Mouse (Mus musculus) lung, embryonic 14.5 days (tissue): ENCODE measurements around the gene Pcsk5. TPM values are rescaled to one million over a fixed set of nuclear protein-coding genes. Genes with fewer than 3 reads are reported as not detected.
A peak's percentile ranks its signal among the peaks of the same experiment; 100 is the strongest.

Source experiments
- ATAC-seq: fragments of 200-750 bp; cut with Nextera tagmentation; 2 replicates; pipeline ENCODE4 v1.8.0; 2017; ENCODE audit warnings: mild to moderate bottlenecking, moderate TSS enrichment, moderate library complexity; ENCODE audit not compliant: insufficient read depth
- DNase-seq: peaks from one replicate; pipeline ENCODE4 v3.0.0-alpha.2; 2015
- H3K27ac ChIP-seq: fragments of 300-500 bp; sonication (generic); 2 replicates; pipeline ENCODE4 v1.5.1; 2014; ENCODE audit warnings: low read depth, mild to moderate bottlenecking, moderate library complexity
- H3K27me3 ChIP-seq: fragments of 300-500 bp; sonication (generic); 2 replicates; pipeline ENCODE4 v1.6.1; 2014; ENCODE audit warnings: low read length, control low read depth; ENCODE audit not compliant: insufficient read depth
- H3K36me3 ChIP-seq: fragments of 300-500 bp; sonication (generic); 2 replicates; pipeline ENCODE4 v1.6.1; 2014; ENCODE audit warnings: control low read depth; ENCODE audit not compliant: insufficient read depth
- H3K4me1 ChIP-seq: fragments of 300-500 bp; sonication (generic); 2 replicates; pipeline ENCODE4 v1.6.1; 2014; ENCODE audit warnings: antibody characterized with exemption, control low read depth; ENCODE audit not compliant: insufficient read depth
- H3K4me2 ChIP-seq: fragments of 300-500 bp; sonication (generic); 2 replicates; pipeline ENCODE4 v1.6.1; 2014; ENCODE audit warnings: mild to moderate bottlenecking
- H3K4me3 ChIP-seq: fragments of 300-500 bp; sonication (generic); 2 replicates; pipeline ENCODE4 v1.5.1; 2014; ENCODE audit warnings: low read depth, low read length
- H3K9ac ChIP-seq: fragments of 300-500 bp; sonication (generic); 2 replicates; pipeline ENCODE4 v1.6.1; 2014
- H3K9me3 ChIP-seq: fragments of 300-500 bp; sonication (generic); 2 replicates; pipeline ENCODE4 v1.6.1; 2016; ENCODE audit warnings: low read depth, low read length, control low read depth
- CTCF ChIP-seq: IDR thresholded peaks from 2 replicates; pipeline ENCODE4 v1.5.1; 2016; ENCODE audit warnings: antibody characterized with exemption, low read depth
- WGBS: fragments of 180-500 bp; shearing (Covaris S2); extraction: QIAGEN DNeasy Blood & Tissue Kit; methylation state at CpG from one replicate; pipeline ENCODE4 v1.1.7; 2014; 5-methylcytosine and 5-hydroxymethylcytosine counted together
- polyA plus RNA-seq: library from polyadenylated mRNA; unstranded; fragments of >200 nt; fragmentation: Nextera tagmentation; extraction: Ambion mirVana; gene quantifications from 2 replicates; pipeline ENCODE4 v1.2.1, GENCODE M21; 2014

The Pcsk5 gene
- polyA plus RNA-seq, 1 experiment from 2014 or later: 19.0 TPM

GRCm38 (mm10) chr19:17452001-17452400 lies 385.4 kb downstream of the Pcsk5 start:
- no peak overlapping the region for H3K4me3 ChIP-seq
- no peaks in the 10 kb centered on the region for H3K4me1 ChIP-seq
- H3K27me3 ChIP-seq: no peaks in the 10 kb centered on the region
- WGBS: 84% methylated on average over 7 of the region's 7 CpGs
- TF ChIP-seq CTCF: no peak
- no peaks in the 10 kb centered on the region for H3K36me3 ChIP-seq
- H3K9me3 ChIP-seq: no peaks in the 10 kb centered on the region
- no peak overlapping the region for H3K27ac ChIP-seq
- no peak for DNase-seq
- no peak overlapping the region for H3K9ac ChIP-seq
- ATAC-seq: no peak
- no peak overlapping the region for H3K4me2 ChIP-seq

GRCm38 (mm10) chr19:17443581-17443980 lies 393.9 kb downstream of the Pcsk5 start:
- ATAC-seq (no peak), DNase-seq (no peak)
- H3K9me3 ChIP-seq: no peaks in the 10 kb centered on the region
- H3K36me3 ChIP-seq: no peaks in the 10 kb centered on the region
- no peak overlapping the region for H3K4me2 ChIP-seq
- no peak for TF ChIP-seq CTCF
- no peak overlapping the region for H3K9ac ChIP-seq
- H3K27me3 ChIP-seq: no peaks in the 10 kb centered on the region
- no peaks in the 10 kb centered on the region for H3K4me1 ChIP-seq
- H3K4me3 ChIP-seq: no peak overlapping the region
- 75% methylated on average over 7 of the region's 7 CpGs for WGBS
- H3K27ac ChIP-seq: no peak overlapping the region

- H3K4me1 ChIP-seq: no peaks in the 10 kb centered on the region
- WGBS: 55% methylated on average over 4 of the region's 4 CpGs
- no peaks in the 10 kb centered on the region for H3K9me3 ChIP-seq
- no peak overlapping the region for H3K9ac ChIP-seq
- H3K27ac ChIP-seq: no peak overlapping the region
- DNase-seq (peak; percentile 57), ATAC-seq (no peak)
- H3K27me3 ChIP-seq: no peaks in the 10 kb centered on the region
- H3K4me2 ChIP-seq: no peak overlapping the region
- TF ChIP-seq CTCF: no peak
- H3K36me3 ChIP-seq: no peaks in the 10 kb centered on the region
- no peak overlapping the region for H3K4me3 ChIP-seq
These were observed 397.8 kb downstream of the Pcsk5 start for GRCm38 (mm10) chr19:17439476-17440189.

- Histone ChIP-seq H3K4me2 (no peak overlapping the region), H3K27me3 (no peaks in the 10 kb centered on the region), H3K9ac (no peak overlapping the region), H3K4me1 (no peaks in the 10 kb centered on the region), H3K36me3 (no peaks in the 10 kb centered on the region), H3K4me3 (no peak overlapping the region), H3K9me3 (no peaks in the 10 kb centered on the region), H3K27ac (no peak overlapping the region)
- TF ChIP-seq CTCF: no peak
- 90% methylated on average over 1 of the region's 1 CpGs for WGBS
- DNase-seq (no peak), ATAC-seq (no peak)
These were observed 400.8 kb downstream of the Pcsk5 start for GRCm38 (mm10) chr19:17436651-17437050.

GRCm38 (mm10) chr19:17428561-17428914 lies 408.9 kb downstream of the Pcsk5 start:
- H3K9me3 ChIP-seq: no peaks in the 10 kb centered on the region
- TF ChIP-seq CTCF: no peak
- H3K27me3 ChIP-seq: no peaks in the 10 kb centered on the region
- no peak overlapping the region for H3K27ac ChIP-seq
- DNase-seq (no peak), ATAC-seq (no peak)
- H3K4me2 ChIP-seq: no peak overlapping the region
- no peak overlapping the region for H3K9ac ChIP-seq
- no peaks in the 10 kb centered on the region for H3K36me3 ChIP-seq
- no peak overlapping the region for H3K4me3 ChIP-seq
- H3K4me1 ChIP-seq: no peaks in the 10 kb centered on the region
- 66% methylated on average over 2 of the region's 2 CpGs for WGBS

- 94% methylated on average over 2 of the region's 2 CpGs for WGBS
- Histone ChIP-seq H3K9ac (no peak overlapping the region), H3K27me3 (no peaks in the 10 kb centered on the region), H3K4me2 (no peak overlapping the region), H3K4me1 (no peaks in the 10 kb centered on the region), H3K4me3 (no peak overlapping the region), H3K9me3 (no peaks in the 10 kb centered on the region), H3K27ac (no peak overlapping the region), H3K36me3 (no peaks in the 10 kb centered on the region)
- ATAC-seq: no peak
- TF ChIP-seq CTCF: no peak
- no peak for DNase-seq
These were observed 409.4 kb downstream of the Pcsk5 start for GRCm38 (mm10) chr19:17427824-17428560.

GRCm38 (mm10) chr19:17423306-17423705 lies 414.1 kb downstream of the Pcsk5 start:
- Histone ChIP-seq H3K4me3 (no peak overlapping the region), H3K9me3 (no peaks in the 10 kb centered on the region), H3K4me2 (no peak overlapping the region), H3K27ac (no peak overlapping the region), H3K36me3 (no peaks in the 10 kb centered on the region), H3K27me3 (no peaks in the 10 kb centered on the region), H3K9ac (no peak overlapping the region), H3K4me1 (no peaks in the 10 kb centered on the region)
- whole genome bisulfite sequencing: 58% methylated on average over 3 of the region's 3 CpGs
- DNase-seq (no peak), ATAC-seq (no peak)
- no peak for TF ChIP-seq CTCF
